Mouse (Mus musculus) 416B (cell line): ENCODE measurements at regions not wholly inside any gene's neighbourhood (a gene's known extent, or its start where the extent isn't known, plus 50 kb on each side); places are given as distances from the start of the nearest gene placed in this dataset.

Experiments
- DNase-seq: peaks from one replicate; pipeline ENCODE4 v3.0.0; 2011; ENCODE audit warnings: low read depth

- DNase-seq = no peak
These were observed 821.2 kb upstream of the Cdh7 start for GRCm38 (mm10) chr1:109161067-109161466.

GRCm38 (mm10) chr1:109170838-109171237, 811.4 kb upstream of the Cdh7 start:
- DNase-seq = no peak

GRCm38 (mm10) chr1:109186497-109186896, 795.7 kb upstream of the Cdh7 start:
- no peak for DNase-seq

GRCm38 (mm10) chr1:109220088-109220487, 762.1 kb upstream of the Cdh7 start:
- peak; percentile 11 for DNase-seq

GRCm38 (mm10) chr1:109223571-109223970, 758.7 kb upstream of the Cdh7 start:
- no peak for DNase-seq
